Comparison of ENCODE assay signal across 8 mouse cellular contexts in genomic region chr2:30718329-30718675, GRCm38 (mm10).
DNase-seq lines count a peak whose midpoint lies in the region; ATAC-seq and TF ChIP-seq lines count a peak whose summit lies in the region.

No protein-coding gene starts in this region.

- no peaks in the 10 kb centered on the region for H3K9me3 ChIP-seq in ES-Bruce4 (replicated peaks; ENCODE audit: control insufficient read depth, insufficient read depth, low read length, poor library complexity, severe bottlenecking)
- H3K9me3 ChIP-seq in forebrain, embryonic 12.5 days = no peaks in the 10 kb centered on the region
- H3K9me3 ChIP-seq in heart, embryonic 16.5 days (replicated peaks; ENCODE audit: control insufficient read depth, low read length) = no peaks in the 10 kb centered on the region
- H3K9me3 ChIP-seq in liver, embryonic 13.5 days (replicated peaks) = no peaks in the 10 kb centered on the region

- WGBS in forebrain, embryonic 12.5 days = 0% methylated on average over 12 of the region's 12 CpGs
- WGBS in heart, embryonic 16.5 days = 0% methylated on average over 12 of the region's 12 CpGs
- under 1% methylated on average over 12 of the region's 12 CpGs for WGBS in liver, embryonic 13.5 days (ENCODE audit: insufficient replicate concordance)

- peak overlapping the region; percentile 6 for H3K9ac ChIP-seq in ES-Bruce4 (ENCODE audit: low read depth, poor library complexity, severe bottlenecking)
- peak overlapping the region; percentile 82; the same call in 1 of the 2 replicates for H3K9ac ChIP-seq in forebrain, embryonic 12.5 days
- peak overlapping the region; percentile 76 for H3K9ac ChIP-seq in heart, embryonic 16.5 days (ENCODE audit: low read length)
- peak overlapping the region; percentile 34; the same call in 1 of the 2 replicates for H3K9ac ChIP-seq in liver, embryonic 13.5 days

- H3K27ac ChIP-seq in ES-Bruce4 (ENCODE audit: insufficient read depth, low read length) = peak overlapping the region; percentile 11; the same call in 1 of the 2 replicates
- H3K27ac ChIP-seq in forebrain, embryonic 12.5 days = peak overlapping the region; percentile 100
- peak overlapping the region; percentile 97 for H3K27ac ChIP-seq in heart, embryonic 16.5 days (ENCODE audit: low read length)
- H3K27ac ChIP-seq in liver, embryonic 13.5 days = peak overlapping the region; percentile 86

- no peaks in the 10 kb centered on the region for H3K27me3 ChIP-seq in ES-Bruce4 (ENCODE audit: control insufficient read depth, insufficient read depth, low read length, poor library complexity, severe bottlenecking)
- no peaks in the 10 kb centered on the region for H3K27me3 ChIP-seq in forebrain, embryonic 12.5 days
- no peaks in the 10 kb centered on the region for H3K27me3 ChIP-seq in heart, embryonic 16.5 days (ENCODE audit: control insufficient read depth, insufficient read depth, low read length)
- peaks cover 56% of the 10 kb centered on the region for H3K27me3 ChIP-seq in liver, embryonic 13.5 days

- peak overlapping the region; percentile 68 for H3K4me2 ChIP-seq in forebrain, embryonic 12.5 days
- peak overlapping the region; percentile 79 for H3K4me2 ChIP-seq in heart, embryonic 16.5 days (ENCODE audit: low read depth, low read length)
- peak overlapping the region; percentile 66 for H3K4me2 ChIP-seq in liver, embryonic 13.5 days

- H3K4me3 ChIP-seq in ES-Bruce4 (ENCODE audit: low read depth, low read length) = peak overlapping the region; percentile 70
- peak overlapping the region; percentile 27; the same call in 1 of the 2 replicates for H3K4me3 ChIP-seq in forebrain, embryonic 12.5 days (replicated peaks)
- H3K4me3 ChIP-seq in heart, embryonic 16.5 days (ENCODE audit: low read length) = peak overlapping the region; percentile 45
- H3K4me3 ChIP-seq in liver, embryonic 13.5 days (replicated peaks) = peak overlapping the region; percentile 31

- TF ChIP-seq EP300 in ES-Bruce4 (IDR thresholded peaks at IDR 0.05; ENCODE audit: insufficient read depth, low read depth, low read length) = 0 out of 2 replicates have a peak, but pooled peaks have one; percentile 22

- DNase-seq in c-Kit-positive CD71-negative TER-119-negative erythroid progenitor cells, embryonic 14.5 days (ENCODE audit: low read depth) = peak; percentile 71
- DNase-seq in kidney, postnatal 25 days = peak; percentile 94 to 96
- peak; percentile 56 for DNase-seq in liver, embryonic 13.5 days
- peak; percentile 58 to 66 for DNase-seq in natural killer cell, adult 2 months (ENCODE audit: low spot score in 2 of 2)
- DNase-seq in testis, postnatal 14 days (ENCODE audit: low spot score) = peak; percentile 84

- ATAC-seq in forebrain, embryonic 12.5 days (ENCODE audit: low FRiP score) = peak; percentile 81
- ATAC-seq in heart, embryonic 16.5 days (replicated peaks; ENCODE audit: extremely low read depth, insufficient read depth, low FRiP score) = peak; percentile 78
- peak; percentile 55 for ATAC-seq in liver, embryonic 13.5 days (ENCODE audit: low read depth)

- H3K4me1 ChIP-seq in ES-Bruce4 (ENCODE audit: control insufficient read depth, insufficient read depth, low read length) = peaks cover 13% of the 10 kb centered on the region
- peaks cover 82% of the 10 kb centered on the region for H3K4me1 ChIP-seq in forebrain, embryonic 12.5 days
- H3K4me1 ChIP-seq in heart, embryonic 16.5 days (ENCODE audit: control insufficient read depth, insufficient read depth, low read length) = peaks cover 68% of the 10 kb centered on the region
- H3K4me1 ChIP-seq in liver, embryonic 13.5 days (replicated peaks) = peaks cover 70% of the 10 kb centered on the region

- TF ChIP-seq CTCF in ES-Bruce4 (IDR thresholded peaks at IDR 0.05; ENCODE audit: low read depth, low read length) = no peak

- TF ChIP-seq POLR2A in ES-Bruce4 (IDR thresholded peaks at IDR 0.05; ENCODE audit: insufficient read depth, low read length) = peak; percentile 4

- H3K36me3 ChIP-seq in ES-Bruce4 (ENCODE audit: control insufficient read depth, insufficient read depth, low read length, poor library complexity, severe bottlenecking) = no peaks in the 10 kb centered on the region
- no peaks in the 10 kb centered on the region for H3K36me3 ChIP-seq in forebrain, embryonic 12.5 days (replicated peaks)
- H3K36me3 ChIP-seq in heart, embryonic 16.5 days (ENCODE audit: control insufficient read depth, insufficient read depth) = no peaks in the 10 kb centered on the region
- no peaks in the 10 kb centered on the region for H3K36me3 ChIP-seq in liver, embryonic 13.5 days

Comparison
In these comparisons a context has a peak if more than half of its experiments do, and no peak if none do; other contexts are left out.
1. Peak in every context shown above with its lines: DNase-seq, ATAC-seq, H3K4me3 ChIP-seq and H3K27ac ChIP-seq.
2. H3K27ac ChIP-seq: peak in every context shown above with its lines; median percentile 100 in forebrain, embryonic 12.5 days; 97 in heart, embryonic 16.5 days; 86 in liver, embryonic 13.5 days; 11 in ES-Bruce4.
3. H3K9ac ChIP-seq: peak in every context shown above with its lines; median percentile 82 in forebrain, embryonic 12.5 days; 76 in heart, embryonic 16.5 days; 34 in liver, embryonic 13.5 days; 6 in ES-Bruce4.